In the genomic region with DNA sequence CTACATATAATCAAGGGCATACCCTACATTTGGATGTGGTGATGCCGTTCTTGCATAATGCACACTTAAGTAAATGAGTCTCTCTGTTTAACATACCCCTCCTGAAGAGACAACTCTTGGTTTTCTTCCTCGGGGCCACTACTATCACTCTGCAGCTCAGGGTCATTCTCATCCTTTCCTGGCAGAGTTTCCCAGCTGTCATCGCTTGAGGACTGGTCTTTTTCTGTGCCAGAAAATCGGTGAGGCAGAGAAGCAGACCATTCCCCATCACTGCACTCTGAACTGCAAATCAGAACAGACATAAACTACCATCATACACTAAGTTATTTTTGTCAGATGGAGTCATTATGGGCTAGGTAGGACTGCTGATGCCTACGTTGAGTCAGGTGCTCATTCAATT, we compare ENCODE assay signal across 18 mouse cellular contexts.
"Had no signal": no experiment of that assay in that cellular context is flagged by ENCODE, and none has a peak within 500 bp of the region (broad histone marks: within the 10 kb centered on the region; RNA-seq: fewer than 3 reads in every experiment).

No protein-coding gene starts in this region.

- H3K4me2 ChIP-seq: liver, embryonic 13.5 days; midbrain, embryonic 11.5 days; midbrain, embryonic 15.5 days; neural tube, embryonic 13.5 days had no signal

- H3K9me3 ChIP-seq: liver, embryonic 13.5 days; midbrain, embryonic 15.5 days; neural tube, embryonic 13.5 days had no signal

- H3K36me3 ChIP-seq: midbrain, embryonic 15.5 days had no signal

- H3K9ac ChIP-seq: liver, embryonic 13.5 days; midbrain, embryonic 15.5 days; neural tube, embryonic 13.5 days had no signal

- ATAC-seq: midbrain, embryonic 15.5 days had no signal

- H3K4me3 ChIP-seq: liver, embryonic 13.5 days; midbrain, embryonic 15.5 days; myocyte; neural tube, embryonic 13.5 days had no signal

- DNase-seq: kidney, adult 9 months; kidney, postnatal 14 days; kidney, postnatal 4 days; liver, embryonic 13.5 days; lung, adult 2 months; lung, postnatal 14 days; lung, postnatal 4 days; right cerebral cortex, adult 18-20 months; right cerebral cortex, postnatal 14 days; right cerebral cortex, postnatal 4 days; thymus, adult 2 months; thymus, postnatal 14 days; thymus, postnatal 4 days had no signal

- H3K27me3 ChIP-seq: liver, embryonic 13.5 days; midbrain, embryonic 15.5 days; neural tube, embryonic 13.5 days had no signal

- H3K4me1 ChIP-seq: liver, embryonic 13.5 days; midbrain, embryonic 15.5 days; neural tube, embryonic 13.5 days had no signal

- H3K27ac ChIP-seq: liver, embryonic 13.5 days; midbrain, embryonic 15.5 days; neural tube, embryonic 13.5 days; stomach, postnatal 0 days had no signal
